Mouse (Mus musculus): ENCODE measurements around the gene Defa21. TPM values are rescaled to one million over a fixed set of nuclear protein-coding genes. Genes with fewer than 3 reads are reported as not detected.
"Not testable (repeated sequence)": the region's sequence is repeated elsewhere in the genome, so short reads cannot be mapped to it uniquely, and the experiment has no call there.

Defa21 gene
- polyA plus RNA-seq (2014; fragmentation: Nextera tagmentation; extraction: Ambion mirVana) = not detected in 2 replicates

GRCm38 (mm10) chr8:21025245-21025644, at the start of gene Defa21:
Defa21 (plus strand) TSS chr8:21025545.
- H3K4me3 ChIP-seq (ENCODE audit: low read depth, low read length); H3K4me1 ChIP-seq (ENCODE audit: control insufficient read depth, insufficient read depth, low read length); H3K27me3 ChIP-seq (ENCODE audit: control insufficient read depth, insufficient read depth, low read length); H3K27ac ChIP-seq (ENCODE audit: low read depth, low read length); ATAC-seq (ENCODE audit: insufficient read depth, low FRiP score, low TSS enrichment); H3K9ac ChIP-seq (ENCODE audit: low read length); H3K4me2 ChIP-seq (ENCODE audit: low read depth); H3K9me3 ChIP-seq (ENCODE audit: control insufficient read depth, low read length); H3K36me3 ChIP-seq (ENCODE audit: control insufficient read depth, insufficient read depth, low read length); DNase-seq (ENCODE audit: low spot score): not testable (repeated sequence)
- no CpG with 5 or more reads among the region's 1 CpGs for WGBS

GRCm38 (mm10) chr8:20979846-20980245, 45.5 kb upstream of the Defa21 start:
- 34% methylated on average over 1 of the region's 1 CpGs for WGBS
- Histone ChIP-seq H3K36me3 (ENCODE audit: control insufficient read depth, insufficient read depth, low read length) (no peaks in the 10 kb centered on the region), H3K27ac (ENCODE audit: low read depth, low read length) (no peak overlapping the region), H3K9ac (ENCODE audit: low read length) (no peak overlapping the region), H3K9me3 (ENCODE audit: control insufficient read depth, low read length) (no peaks in the 10 kb centered on the region), H3K4me1 (ENCODE audit: control insufficient read depth, insufficient read depth, low read length) (no peaks in the 10 kb centered on the region), H3K4me2 (ENCODE audit: low read depth) (no peak overlapping the region), H3K4me3 (ENCODE audit: low read depth, low read length) (no peak overlapping the region), H3K27me3 (ENCODE audit: control insufficient read depth, insufficient read depth, low read length) (no peaks in the 10 kb centered on the region)
- DNase-seq (ENCODE audit: low spot score) (no peak), ATAC-seq (ENCODE audit: insufficient read depth, low FRiP score, low TSS enrichment) (no peak)

- H3K4me1 ChIP-seq (ENCODE audit: control insufficient read depth, insufficient read depth, low read length); H3K27me3 ChIP-seq (ENCODE audit: control insufficient read depth, insufficient read depth, low read length); H3K4me2 ChIP-seq (ENCODE audit: low read depth); H3K36me3 ChIP-seq (ENCODE audit: control insufficient read depth, insufficient read depth, low read length); H3K4me3 ChIP-seq (ENCODE audit: low read depth, low read length); H3K9me3 ChIP-seq (ENCODE audit: control insufficient read depth, low read length); H3K27ac ChIP-seq (ENCODE audit: low read depth, low read length); DNase-seq (ENCODE audit: low spot score); H3K9ac ChIP-seq (ENCODE audit: low read length); ATAC-seq (ENCODE audit: insufficient read depth, low FRiP score, low TSS enrichment): not testable (repeated sequence)
Measured at GRCm38 (mm10) chr8:20994042-20994441, 31.3 kb upstream of the Defa21 start.

DNA sequence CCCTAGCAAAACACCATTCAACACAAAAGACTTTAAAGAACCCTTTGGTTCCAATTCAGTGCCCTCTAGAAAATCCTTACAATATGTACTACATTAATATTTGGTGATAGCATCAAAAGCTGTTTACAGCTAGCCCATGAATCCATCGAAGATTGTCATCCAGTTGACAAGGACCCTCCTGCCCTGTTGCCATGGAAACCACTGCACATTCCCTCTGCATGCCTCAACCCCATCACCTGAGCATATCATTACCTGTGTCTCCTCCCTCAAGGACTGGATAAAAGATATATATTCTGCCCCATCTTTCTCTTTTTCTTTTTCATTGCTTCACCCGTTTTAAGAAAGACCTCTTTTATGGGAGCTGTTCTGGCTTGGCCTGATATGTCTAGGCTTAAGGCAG, 28.6 kb upstream of the Defa21 start:
- Histone ChIP-seq H3K9me3 (ENCODE audit: control insufficient read depth, low read length) (no peaks in the 10 kb centered on the region), H3K4me3 (ENCODE audit: low read depth, low read length) (no peak overlapping the region), H3K27ac (ENCODE audit: low read depth, low read length) (no peak overlapping the region), H3K4me1 (ENCODE audit: control insufficient read depth, insufficient read depth, low read length) (no peaks in the 10 kb centered on the region), H3K36me3 (ENCODE audit: control insufficient read depth, insufficient read depth, low read length) (no peaks in the 10 kb centered on the region), H3K4me2 (ENCODE audit: low read depth) (no peak overlapping the region), H3K9ac (ENCODE audit: low read length) (no peak overlapping the region), H3K27me3 (ENCODE audit: control insufficient read depth, insufficient read depth, low read length) (no peaks in the 10 kb centered on the region)
- 86% methylated on average over 2 of the region's 2 CpGs for WGBS
- ATAC-seq (ENCODE audit: insufficient read depth, low FRiP score, low TSS enrichment) (no peak), DNase-seq (ENCODE audit: low spot score) (no peak)

DNA sequence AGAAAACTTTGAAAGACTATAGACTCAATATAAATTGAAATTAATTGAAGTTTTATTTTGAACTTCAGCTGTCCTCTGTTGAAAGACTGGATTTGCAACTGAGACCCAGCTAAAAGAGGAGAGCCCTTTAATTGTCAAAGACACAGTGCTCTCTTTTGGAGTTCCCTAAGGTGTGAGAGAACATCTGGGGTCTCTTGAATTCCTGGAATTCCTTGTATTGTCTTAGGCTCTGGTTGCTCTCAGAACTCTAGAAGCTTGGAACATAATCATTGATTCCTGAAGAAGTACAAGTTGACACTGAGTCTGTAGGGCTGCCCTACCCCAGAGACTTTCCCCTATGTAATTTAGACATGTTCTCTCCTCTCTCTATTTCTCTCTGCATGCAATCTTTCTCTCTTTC, 28.1 kb upstream of the Defa21 start:
- no peak for DNase-seq (ENCODE audit: low spot score)
- Histone ChIP-seq H3K4me3 (ENCODE audit: low read depth, low read length) (no peak overlapping the region), H3K27ac (ENCODE audit: low read depth, low read length) (no peak overlapping the region), H3K4me2 (ENCODE audit: low read depth) (no peak overlapping the region), H3K9me3 (ENCODE audit: control insufficient read depth, low read length) (no peaks in the 10 kb centered on the region), H3K9ac (ENCODE audit: low read length) (no peak overlapping the region), H3K36me3 (ENCODE audit: control insufficient read depth, insufficient read depth, low read length) (no peaks in the 10 kb centered on the region), H3K27me3 (ENCODE audit: control insufficient read depth, insufficient read depth, low read length) (no peaks in the 10 kb centered on the region), H3K4me1 (ENCODE audit: control insufficient read depth, insufficient read depth, low read length) (no peaks in the 10 kb centered on the region)
- ATAC-seq (ENCODE audit: insufficient read depth, low FRiP score, low TSS enrichment) = no peak

DNA sequence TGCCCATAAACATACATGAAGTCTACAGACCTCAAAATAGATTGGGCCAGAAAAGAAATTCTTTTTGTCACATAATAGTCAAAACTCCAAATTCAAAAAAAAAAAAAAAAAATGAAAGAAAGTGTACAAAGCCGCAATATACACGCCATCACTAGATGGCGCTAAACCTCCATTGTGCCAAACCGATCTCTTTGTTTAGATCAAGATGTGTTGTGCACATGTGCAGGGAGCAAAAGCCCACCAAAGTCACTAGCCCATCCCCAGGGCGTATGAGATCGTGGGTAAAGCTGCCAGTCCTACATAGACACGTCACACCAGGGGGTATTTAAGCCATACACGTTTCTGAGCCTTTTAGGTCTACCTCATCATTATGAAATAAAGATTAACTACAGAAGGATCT, 24.2 kb upstream of the Defa21 start:
- ATAC-seq (ENCODE audit: insufficient read depth, low FRiP score, low TSS enrichment) (no peak), DNase-seq (ENCODE audit: low spot score) (peak; percentile 32)
- WGBS = 52% methylated on average over 8 of the region's 8 CpGs
- Histone ChIP-seq H3K9ac (ENCODE audit: low read length) (no peak overlapping the region), H3K36me3 (ENCODE audit: control insufficient read depth, insufficient read depth, low read length) (no peaks in the 10 kb centered on the region), H3K4me1 (ENCODE audit: control insufficient read depth, insufficient read depth, low read length) (no peaks in the 10 kb centered on the region), H3K27ac (ENCODE audit: low read depth, low read length) (no peak overlapping the region), H3K9me3 (ENCODE audit: control insufficient read depth, low read length) (0 out of 2 replicates have a peak, but pooled peaks cover 3% of the 10 kb centered on the region), H3K4me3 (ENCODE audit: low read depth, low read length) (no peak overlapping the region), H3K4me2 (ENCODE audit: low read depth) (no peak overlapping the region), H3K27me3 (ENCODE audit: control insufficient read depth, insufficient read depth, low read length) (no peaks in the 10 kb centered on the region)

DNA sequence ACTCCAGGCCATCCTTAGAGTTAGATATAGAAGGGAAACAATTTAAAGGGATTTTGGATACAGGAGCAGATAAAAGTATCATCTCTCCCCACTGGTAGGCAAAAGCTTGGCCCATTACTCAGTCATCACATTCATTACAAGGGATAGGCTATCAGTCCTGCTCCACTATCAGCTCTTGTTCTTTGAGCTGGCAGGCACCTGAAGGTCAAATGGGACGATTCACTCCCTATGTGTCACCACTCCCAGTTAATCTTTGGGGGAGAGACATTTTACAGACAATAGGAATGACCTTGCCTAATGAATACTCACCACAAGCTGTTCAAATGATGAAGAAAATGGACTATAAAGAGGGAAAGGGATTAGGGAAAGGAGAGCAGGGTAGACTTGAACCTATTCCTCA, 18.5 kb upstream of the Defa21 start:
- no peaks in the 10 kb centered on the region for H3K4me1 ChIP-seq (ENCODE audit: control insufficient read depth, insufficient read depth, low read length)
- H3K9ac ChIP-seq (ENCODE audit: low read length) = no peak overlapping the region
- H3K27ac ChIP-seq (ENCODE audit: low read depth, low read length) = no peak overlapping the region
- no peaks in the 10 kb centered on the region for H3K36me3 ChIP-seq (ENCODE audit: control insufficient read depth, insufficient read depth, low read length)
- 0 out of 2 replicates have a peak, but pooled peaks cover 3% of the 10 kb centered on the region for H3K9me3 ChIP-seq (ENCODE audit: control insufficient read depth, low read length)
- DNase-seq (ENCODE audit: low spot score) (no peak), ATAC-seq (ENCODE audit: insufficient read depth, low FRiP score, low TSS enrichment) (no peak)
- H3K4me2 ChIP-seq (ENCODE audit: low read depth) = no peak overlapping the region
- H3K27me3 ChIP-seq (ENCODE audit: control insufficient read depth, insufficient read depth, low read length) = no peaks in the 10 kb centered on the region
- WGBS = 37% methylated on average over 1 of the region's 1 CpGs
- H3K4me3 ChIP-seq (ENCODE audit: low read depth, low read length) = no peak overlapping the region

DNA sequence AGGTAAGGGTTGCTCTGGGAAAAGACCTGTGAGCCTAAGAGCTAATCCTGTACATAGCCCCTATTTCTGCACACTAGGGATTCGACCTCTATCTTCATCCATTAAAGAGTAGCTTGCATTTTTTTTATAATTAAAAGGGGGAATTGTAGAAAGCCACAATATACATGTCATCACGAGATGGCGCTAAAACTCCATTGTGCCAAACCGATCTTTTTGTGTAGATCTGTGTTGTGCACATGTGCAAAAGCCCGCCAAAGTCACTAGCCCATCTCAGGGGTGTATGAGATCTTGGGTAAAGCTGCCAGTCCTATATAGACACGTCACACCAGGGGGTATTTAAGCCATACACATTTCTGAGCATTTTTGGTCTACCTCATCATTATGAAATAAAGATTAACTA, 16.8 kb upstream of the Defa21 start:
- H3K36me3 ChIP-seq (ENCODE audit: control insufficient read depth, insufficient read depth, low read length); DNase-seq (ENCODE audit: low spot score); H3K27ac ChIP-seq (ENCODE audit: low read depth, low read length); ATAC-seq (ENCODE audit: insufficient read depth, low FRiP score, low TSS enrichment); H3K4me1 ChIP-seq (ENCODE audit: control insufficient read depth, insufficient read depth, low read length); H3K4me3 ChIP-seq (ENCODE audit: low read depth, low read length); H3K4me2 ChIP-seq (ENCODE audit: low read depth); H3K9ac ChIP-seq (ENCODE audit: low read length); H3K27me3 ChIP-seq (ENCODE audit: control insufficient read depth, insufficient read depth, low read length); H3K9me3 ChIP-seq (ENCODE audit: control insufficient read depth, low read length): not testable (repeated sequence)
- WGBS = 52% methylated on average over 6 of the region's 6 CpGs

GRCm38 (mm10) chr8:21010548-21010947, 14.8 kb upstream of the Defa21 start:
- not testable (repeated sequence) for H3K9ac ChIP-seq (ENCODE audit: low read length); ATAC-seq (ENCODE audit: insufficient read depth, low FRiP score, low TSS enrichment); H3K4me2 ChIP-seq (ENCODE audit: low read depth); H3K9me3 ChIP-seq (ENCODE audit: control insufficient read depth, low read length); DNase-seq (ENCODE audit: low spot score); H3K4me3 ChIP-seq (ENCODE audit: low read depth, low read length); H3K4me1 ChIP-seq (ENCODE audit: control insufficient read depth, insufficient read depth, low read length); H3K27me3 ChIP-seq (ENCODE audit: control insufficient read depth, insufficient read depth, low read length); H3K36me3 ChIP-seq (ENCODE audit: control insufficient read depth, insufficient read depth, low read length); H3K27ac ChIP-seq (ENCODE audit: low read depth, low read length)
- 70% methylated on average over 1 of the region's 1 CpGs for WGBS

All from neural tube, embryonic 11.5 days (tissue).